Mouse (Mus musculus): Measurements from ENCODE around the gene Gm4302. TPM values are rescaled to one million over a fixed set of nuclear protein-coding genes. Genes with fewer than 3 reads are reported as not detected.

Gene Gm4302
- polyA plus RNA-seq (2012; rRNA removed) = not detected in 2 replicates

DNA sequence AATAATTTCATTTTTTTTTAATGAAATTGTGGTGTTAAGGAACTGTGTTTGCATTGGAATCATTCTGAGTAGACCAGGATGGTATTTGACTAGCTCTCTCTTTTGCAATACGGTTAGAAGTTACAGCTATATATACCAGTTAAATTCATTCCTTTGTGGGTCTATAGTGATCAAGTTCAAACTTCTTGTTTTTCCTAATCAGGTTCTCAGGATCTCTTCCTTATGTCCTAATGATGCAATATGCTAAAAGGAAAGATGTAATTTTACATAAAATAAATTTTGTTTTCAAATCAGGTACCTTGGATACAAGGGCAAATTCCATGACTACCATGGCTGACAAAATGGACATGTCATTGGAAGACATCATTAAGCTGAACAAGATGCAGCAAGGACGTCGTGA is at the start of gene Gm4302:
Gene Gm4302, plus strand, starts transcription at position 301 of the 400 bp plus-strand sequence.

DNA sequence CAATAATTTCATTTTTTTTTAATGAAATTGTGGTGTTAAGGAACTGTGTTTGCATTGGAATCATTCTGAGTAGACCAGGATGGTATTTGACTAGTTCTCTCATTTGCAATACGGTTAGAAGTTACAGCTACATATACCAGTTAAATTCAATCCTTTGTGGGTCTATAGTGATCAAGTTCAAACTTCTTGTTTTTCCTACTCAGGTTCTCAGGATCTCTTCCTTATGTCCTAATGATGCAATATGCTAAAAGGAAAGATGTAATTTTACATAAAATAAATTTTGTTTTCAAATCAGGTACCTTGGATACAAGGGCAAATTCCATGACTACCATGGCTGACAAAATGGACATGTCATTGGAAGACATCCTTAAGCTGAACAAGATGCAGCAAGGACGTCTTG is 5.3 kb upstream of the Gm4302 start, which contains the start of gene Gm4301:
Gene Gm4301, plus strand, starts transcription at position 301 of the 400 bp plus-strand sequence.

DNA sequence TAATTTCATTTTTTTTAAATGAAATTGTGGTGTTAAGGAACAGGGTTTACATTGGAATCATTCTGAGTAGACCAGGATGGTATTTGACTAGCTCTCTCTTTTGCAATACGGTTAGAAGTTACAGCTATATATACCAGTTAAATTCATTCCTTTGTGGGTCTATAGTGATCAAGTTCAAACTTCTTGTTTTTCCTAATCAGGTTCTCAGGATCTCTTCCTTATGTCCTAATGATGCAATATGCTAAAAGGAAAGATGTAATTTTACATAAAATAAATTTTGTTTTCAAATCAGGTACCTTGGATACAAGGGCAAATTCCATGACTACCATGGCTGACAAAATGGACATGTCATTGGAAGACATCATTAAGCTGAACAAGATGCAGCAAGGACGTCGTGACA is 5.0 kb downstream of the Gm4302 start, which contains the start of gene Gm4303:
Gene Gm4303, plus strand, starts transcription at position 301 of the 400 bp plus-strand sequence.

DNA sequence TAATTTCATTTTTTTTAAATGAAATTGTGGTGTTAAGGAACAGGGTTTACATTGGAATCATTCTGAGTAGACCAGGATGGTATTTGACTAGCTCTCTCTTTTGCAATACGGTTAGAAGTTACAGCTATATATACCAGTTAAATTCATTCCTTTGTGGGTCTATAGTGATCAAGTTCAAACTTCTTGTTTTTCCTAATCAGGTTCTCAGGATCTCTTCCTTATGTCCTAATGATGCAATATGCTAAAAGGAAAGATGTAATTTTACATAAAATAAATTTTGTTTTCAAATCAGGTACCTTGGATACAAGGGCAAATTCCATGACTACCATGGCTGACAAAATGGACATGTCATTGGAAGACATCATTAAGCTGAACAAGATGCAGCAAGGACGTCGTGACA is 10.2 kb downstream of the Gm4302 start, which contains the start of gene Gm4305:
Gene Gm4305, plus strand, starts transcription at position 301 of the 400 bp plus-strand sequence.

DNA sequence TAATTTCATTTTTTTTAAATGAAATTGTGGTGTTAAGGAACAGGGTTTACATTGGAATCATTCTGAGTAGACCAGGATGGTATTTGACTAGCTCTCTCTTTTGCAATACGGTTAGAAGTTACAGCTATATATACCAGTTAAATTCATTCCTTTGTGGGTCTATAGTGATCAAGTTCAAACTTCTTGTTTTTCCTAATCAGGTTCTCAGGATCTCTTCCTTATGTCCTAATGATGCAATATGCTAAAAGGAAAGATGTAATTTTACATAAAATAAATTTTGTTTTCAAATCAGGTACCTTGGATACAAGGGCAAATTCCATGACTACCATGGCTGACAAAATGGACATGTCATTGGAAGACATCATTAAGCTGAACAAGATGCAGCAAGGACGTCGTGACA is 20.4 kb downstream of the Gm4302 start, which contains the start of gene Gm4307:
Gene Gm4307, plus strand, starts transcription at position 301 of the 400 bp plus-strand sequence.

DNA sequence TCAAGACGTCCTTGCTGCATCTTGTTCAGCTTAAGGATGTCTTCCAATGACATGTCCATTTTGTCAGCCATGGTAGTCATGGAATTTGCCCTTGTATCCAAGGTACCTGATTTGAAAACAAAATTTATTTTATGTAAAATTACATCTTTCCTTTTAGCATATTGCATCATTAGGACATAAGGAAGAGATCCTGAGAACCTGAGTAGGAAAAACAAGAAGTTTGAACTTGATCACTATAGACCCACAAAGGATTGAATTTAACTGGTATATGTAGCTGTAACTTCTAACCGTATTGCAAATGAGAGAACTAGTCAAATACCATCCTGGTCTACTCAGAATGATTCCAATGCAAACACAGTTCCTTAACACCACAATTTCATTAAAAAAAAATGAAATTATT is 41.8 kb downstream of the Gm4302 start, which contains the start of gene Gm4312:
Gene Gm4312, minus strand, starts transcription at position 101 of the 400 bp plus-strand sequence.

Other genes starting within 250 kb of the Gm4302 start
- not detected in 2 replicates for gene Gm4301, start 5.2 kb upstream of the Gm4302 start, polyA plus RNA-seq (2012; rRNA removed)
- not detected in 2 replicates for gene Gm4303, start 5.1 kb downstream of the Gm4302 start, polyA plus RNA-seq (2012; rRNA removed)
- not detected in 2 replicates for gene Gm4305, start 10.3 kb downstream of the Gm4302 start, polyA plus RNA-seq (2012; rRNA removed)
- gene Gm4307, start 20.5 kb downstream of the Gm4302 start, polyA plus RNA-seq (2012; rRNA removed) = not detected in 2 replicates
- gene Gm4312, start 41.7 kb downstream of the Gm4302 start, polyA plus RNA-seq (2012; rRNA removed) = not detected in 2 replicates
- gene Tmtc3, start 146.5 kb downstream of the Gm4302 start, polyA plus RNA-seq (2012; rRNA removed) = 8.6 and 9.7 TPM in 2 replicates
- gene Cep290, start 146.7 kb downstream of the Gm4302 start, polyA plus RNA-seq (2012; rRNA removed) = 5.3 and 5.5 TPM in 2 replicates
- gene 4930430F08Rik, start 249.6 kb downstream of the Gm4302 start, polyA plus RNA-seq (2012; rRNA removed) = 17.8 and 24.5 TPM in 2 replicates
- gene 1700017N19Rik, start 249.6 kb downstream of the Gm4302 start, polyA plus RNA-seq (2012; rRNA removed) = 0.06 and 0.09 TPM in 2 replicates